Mouse (Mus musculus): ENCODE measurements around the gene Man1b1.

DNA sequence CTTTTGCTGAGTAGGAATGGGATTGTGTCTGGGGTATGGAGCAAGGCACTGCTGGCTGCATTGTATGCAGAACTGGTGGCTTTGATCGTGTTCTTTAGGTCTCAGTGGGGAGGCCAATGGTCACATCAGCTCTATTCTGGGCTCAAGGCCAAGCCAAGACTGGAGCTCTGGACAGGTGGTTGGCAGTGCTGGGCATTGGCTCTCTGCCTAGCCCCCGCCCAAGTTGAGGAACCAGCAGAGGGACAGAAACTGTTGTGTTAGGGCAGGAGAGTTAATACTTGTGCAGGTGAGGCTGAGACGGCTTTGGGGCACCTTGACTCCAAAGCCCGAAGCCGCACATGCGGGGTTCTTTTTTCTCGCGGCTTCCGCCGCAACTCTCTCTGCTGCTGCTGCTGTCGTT lies 42.5 kb upstream of the Man1b1 start, which contains the start of gene Lrrc26:
- no peak for TF ChIP-seq CTCF (IDR thresholded peaks at IDR 0.05; ENCODE audit: low read depth)
- TF ChIP-seq EP300 (IDR thresholded peaks at IDR 0.05; ENCODE audit: low read depth), result no peak

Measured in liver, postnatal 0 days (tissue).